Mouse (Mus musculus): ENCODE results near the gene Timeless. TPM values are rescaled to one million over a fixed set of nuclear protein-coding genes. Genes with fewer than 3 reads are reported as not detected.

Gene Timeless
- polyA plus RNA-seq, 1 experiment from 2014 or later = 43.7 TPM

Other genes starting within 250 kb of the Timeless start
- not detected in 2 replicates for gene Hsd17b6, start 224.5 kb upstream of the Timeless start, polyA plus RNA-seq (2015; fragmentation: Nextera tagmentation; extraction: Ambion mirVana)
- 69.9 and 75.1 TPM in 2 replicates for gene Prim1, start 216.9 kb upstream of the Timeless start, polyA plus RNA-seq (2015; fragmentation: Nextera tagmentation; extraction: Ambion mirVana)
- 639 and 789 TPM in 2 replicates for gene Naca, start 196.5 kb upstream of the Timeless start, polyA plus RNA-seq (2015; fragmentation: Nextera tagmentation; extraction: Ambion mirVana)
- 522 and 529 TPM in 2 replicates for gene Ptges3, start 173.1 kb upstream of the Timeless start, polyA plus RNA-seq (2015; fragmentation: Nextera tagmentation; extraction: Ambion mirVana)
- gene Atp5b, start 148.8 kb upstream of the Timeless start, polyA plus RNA-seq (2015; fragmentation: Nextera tagmentation; extraction: Ambion mirVana) = 2,393 and 2,495 TPM in 2 replicates
- gene Baz2a, start 140.5 kb upstream of the Timeless start, polyA plus RNA-seq (2015; fragmentation: Nextera tagmentation; extraction: Ambion mirVana) = 10.1 and 11.7 TPM in 2 replicates
- gene Rbms2, start 51.8 kb upstream of the Timeless start, polyA plus RNA-seq (2015; fragmentation: Nextera tagmentation; extraction: Ambion mirVana) = 27.3 and 29.8 TPM in 2 replicates
- gene Gls2, start 37.6 kb upstream of the Timeless start, polyA plus RNA-seq (2015; fragmentation: Nextera tagmentation; extraction: Ambion mirVana) = 4.3 and 5.2 TPM in 2 replicates
- 31.1 and 34.6 TPM in 2 replicates for gene Spryd4, start 20.3 kb upstream of the Timeless start, polyA plus RNA-seq (2015; fragmentation: Nextera tagmentation; extraction: Ambion mirVana)
- 0.14 TPM in 1 of 2 replicates, not detected in the other for gene Mip, start 6.2 kb upstream of the Timeless start, polyA plus RNA-seq (2015; fragmentation: Nextera tagmentation; extraction: Ambion mirVana)
- 0.24 and 0.55 TPM in 2 replicates for gene Apon, start 22.0 kb downstream of the Timeless start, polyA plus RNA-seq (2015; fragmentation: Nextera tagmentation; extraction: Ambion mirVana)
- gene Apof, start 36.6 kb downstream of the Timeless start, polyA plus RNA-seq (2015; fragmentation: Nextera tagmentation; extraction: Ambion mirVana) = 2.8 and 8.5 TPM in 2 replicates
- gene Stat2, start 38.5 kb downstream of the Timeless start, polyA plus RNA-seq (2015; fragmentation: Nextera tagmentation; extraction: Ambion mirVana) = 13.0 and 16.3 TPM in 2 replicates
- 0.40 and 0.46 TPM in 2 replicates for gene Il23a, start 66.7 kb downstream of the Timeless start, polyA plus RNA-seq (2015; fragmentation: Nextera tagmentation; extraction: Ambion mirVana)
- gene Pan2, start 71.3 kb downstream of the Timeless start, polyA plus RNA-seq (2015; fragmentation: Nextera tagmentation; extraction: Ambion mirVana) = 27.1 and 31.2 TPM in 2 replicates
- 331 and 344 TPM in 2 replicates for gene Cnpy2, start 90.4 kb downstream of the Timeless start, polyA plus RNA-seq (2015; fragmentation: Nextera tagmentation; extraction: Ambion mirVana)
- 192 and 212 TPM in 2 replicates for gene Cs, start 105.7 kb downstream of the Timeless start, polyA plus RNA-seq (2015; fragmentation: Nextera tagmentation; extraction: Ambion mirVana)
- gene Coq10a, start 136.9 kb downstream of the Timeless start, polyA plus RNA-seq (2015; fragmentation: Nextera tagmentation; extraction: Ambion mirVana) = 14.0 and 14.5 TPM in 2 replicates
- 12.8 and 15.8 TPM in 2 replicates for gene Ankrd52, start 145.1 kb downstream of the Timeless start, polyA plus RNA-seq (2015; fragmentation: Nextera tagmentation; extraction: Ambion mirVana)
- gene Slc39a5, start 169.2 kb downstream of the Timeless start, polyA plus RNA-seq (2015; fragmentation: Nextera tagmentation; extraction: Ambion mirVana) = 34.5 and 39.4 TPM in 2 replicates
- 66.3 and 81.0 TPM in 2 replicates for gene Nabp2, start 179.4 kb downstream of the Timeless start, polyA plus RNA-seq (2015; fragmentation: Nextera tagmentation; extraction: Ambion mirVana)
- gene Rnf41, start 179.6 kb downstream of the Timeless start, polyA plus RNA-seq (2015; fragmentation: Nextera tagmentation; extraction: Ambion mirVana) = 33.2 and 35.4 TPM in 2 replicates
- 63.1 and 70.0 TPM in 2 replicates for gene Smarcc2, start 227.2 kb downstream of the Timeless start, polyA plus RNA-seq (2015; fragmentation: Nextera tagmentation; extraction: Ambion mirVana)

Data from stomach, embryonic 15.5 days (tissue).